Mouse (Mus musculus): ENCODE results near the gene Pabpn1l. TPM values are rescaled to one million over a fixed set of nuclear protein-coding genes. Genes with fewer than 3 reads are reported as not detected.

The Pabpn1l gene
- polyA plus RNA-seq, 1 experiment from 2014 or later = not detected

DNA sequence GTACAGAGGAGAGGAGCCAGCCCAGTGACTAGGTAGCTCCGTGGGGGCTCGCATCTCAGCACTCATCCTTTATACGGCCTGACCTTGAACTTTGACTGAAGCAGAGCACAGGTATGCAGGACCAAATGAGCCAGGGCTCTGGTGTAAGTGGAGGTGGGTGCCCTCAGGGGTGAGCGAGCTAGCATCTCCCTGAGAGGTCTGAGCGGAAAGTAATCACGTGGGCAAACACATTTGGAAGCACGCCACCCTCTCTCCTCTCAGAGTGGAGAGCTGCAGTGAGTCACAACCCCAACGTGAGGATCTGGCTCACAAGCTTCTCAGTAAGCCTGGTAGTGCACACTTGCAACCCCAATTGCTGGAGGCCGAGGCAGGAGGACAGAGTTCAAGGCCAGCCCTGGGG is 19.5 kb upstream of the Pabpn1l start:
- Histone ChIP-seq H3K4me2 (replicated peaks; ENCODE audit: low read depth, low read length) (no peak overlapping the region), H3K36me3 (ENCODE audit: control insufficient read depth, insufficient read depth, low read length) (no peaks in the 10 kb centered on the region), H3K4me1 (ENCODE audit: control insufficient read depth, insufficient read depth, low read length) (peaks cover 25% of the 10 kb centered on the region), H3K27me3 (ENCODE audit: control insufficient read depth, insufficient read depth, low read length) (no peaks in the 10 kb centered on the region), H3K27ac (ENCODE audit: low read length) (no peak overlapping the region), H3K4me3 (ENCODE audit: low read depth, low read length) (no peak overlapping the region), H3K9me3 (ENCODE audit: control insufficient read depth, low read depth, low read length) (no peaks in the 10 kb centered on the region), H3K9ac (replicated peaks; ENCODE audit: low read depth, low read length) (no peak overlapping the region)
- no peak for ATAC-seq (ENCODE audit: insufficient number of reproducible peaks, insufficient read depth, low FRiP score, low read depth)
- 57% methylated on average over 9 of the region's 9 CpGs for WGBS

DNA sequence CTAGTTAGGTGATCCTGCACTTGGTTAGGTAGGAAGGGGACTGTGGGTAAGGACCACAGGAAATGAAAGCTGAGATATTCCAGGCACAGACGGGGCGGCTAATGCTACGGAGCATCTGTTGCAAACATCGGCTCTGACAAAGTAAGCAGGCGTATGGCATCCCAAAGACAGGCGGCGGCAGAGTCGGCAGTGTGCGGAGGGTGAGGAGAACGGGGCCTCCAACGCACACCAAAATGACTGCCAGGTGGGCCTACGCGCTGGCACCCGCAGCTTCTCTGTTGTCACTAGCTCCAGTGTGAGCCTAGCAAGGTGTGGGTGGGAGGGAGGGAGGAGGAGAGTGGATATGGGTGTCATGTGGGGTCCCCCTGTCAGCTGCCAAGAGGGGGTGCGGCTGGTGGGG is 18.9 kb upstream of the Pabpn1l start:
- 64% methylated on average over 15 of the region's 15 CpGs for WGBS

GRCm38 (mm10) chr8:122640825-122641224 is 18.3 kb upstream of the Pabpn1l start:
- Histone ChIP-seq H3K9ac (replicated peaks; ENCODE audit: low read depth, low read length) (no peak overlapping the region), H3K27me3 (ENCODE audit: control insufficient read depth, insufficient read depth, low read length) (no peaks in the 10 kb centered on the region), H3K36me3 (ENCODE audit: control insufficient read depth, insufficient read depth, low read length) (no peaks in the 10 kb centered on the region), H3K9me3 (ENCODE audit: control insufficient read depth, low read depth, low read length) (no peaks in the 10 kb centered on the region), H3K27ac (ENCODE audit: low read length) (no peak overlapping the region), H3K4me1 (ENCODE audit: control insufficient read depth, insufficient read depth, low read length) (peaks cover 35% of the 10 kb centered on the region), H3K4me3 (ENCODE audit: low read depth, low read length) (no peak overlapping the region), H3K4me2 (replicated peaks; ENCODE audit: low read depth, low read length) (no peak overlapping the region)
- WGBS = 80% methylated on average over 4 of the region's 4 CpGs
- no peak for ATAC-seq (ENCODE audit: insufficient number of reproducible peaks, insufficient read depth, low FRiP score, low read depth)

More for the DNA sequence above, 18.9 kb upstream of the Pabpn1l start:
- Histone ChIP-seq H3K9ac (replicated peaks; ENCODE audit: low read depth, low read length) (no peak overlapping the region), H3K9me3 (ENCODE audit: control insufficient read depth, low read depth, low read length) (no peaks in the 10 kb centered on the region), H3K36me3 (ENCODE audit: control insufficient read depth, insufficient read depth, low read length) (no peaks in the 10 kb centered on the region), H3K27ac (ENCODE audit: low read length) (no peak overlapping the region), H3K4me2 (replicated peaks; ENCODE audit: low read depth, low read length) (no peak overlapping the region), H3K4me1 (ENCODE audit: control insufficient read depth, insufficient read depth, low read length) (peaks cover 32% of the 10 kb centered on the region), H3K27me3 (ENCODE audit: control insufficient read depth, insufficient read depth, low read length) (no peaks in the 10 kb centered on the region), H3K4me3 (ENCODE audit: low read depth, low read length) (no peak overlapping the region)
- ATAC-seq (ENCODE audit: insufficient number of reproducible peaks, insufficient read depth, low FRiP score, low read depth) = no peak

DNA sequence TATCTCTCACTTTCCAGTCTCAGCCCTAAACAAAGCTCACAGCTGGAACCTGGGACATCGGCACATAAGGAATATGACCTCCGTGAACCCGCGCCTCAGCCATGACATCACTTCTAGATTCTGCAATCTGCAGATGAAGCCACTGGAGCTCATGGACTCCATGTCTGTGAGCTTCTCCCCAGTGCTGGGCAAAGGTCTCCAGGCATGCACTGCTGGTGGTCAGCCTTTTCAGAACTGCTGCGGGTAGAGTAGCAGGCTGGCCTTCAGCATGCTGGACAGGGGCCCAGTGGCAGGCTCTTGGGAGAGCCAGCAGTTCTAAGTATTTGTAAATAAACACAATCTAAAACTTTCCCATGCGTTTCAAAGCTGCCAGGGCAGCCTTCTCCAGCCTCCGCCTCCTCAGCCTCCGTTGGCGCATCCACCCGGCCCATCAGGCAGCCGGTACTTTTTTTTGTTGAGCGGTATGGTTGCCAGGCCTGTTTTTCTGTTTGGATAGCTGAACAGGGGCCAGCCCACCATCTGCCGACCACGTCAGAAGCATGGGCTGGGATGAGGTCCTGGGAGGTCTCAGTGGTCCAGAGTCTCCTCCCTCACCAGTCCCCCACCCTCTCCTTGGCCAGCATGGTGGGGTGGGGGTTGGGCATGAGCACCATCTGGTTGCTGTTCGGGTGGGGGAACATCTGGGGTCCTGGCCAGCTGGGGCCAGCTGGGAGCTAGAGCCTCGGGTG is 17.1 kb upstream of the Pabpn1l start:
- H3K9ac ChIP-seq (replicated peaks; ENCODE audit: low read depth, low read length) = no peak overlapping the region
- peak overlapping the region; percentile 52; the same call in 1 of the 2 replicates for H3K27ac ChIP-seq (ENCODE audit: low read length)
- H3K36me3 ChIP-seq (ENCODE audit: control insufficient read depth, insufficient read depth, low read length) = no peaks in the 10 kb centered on the region
- H3K4me1 ChIP-seq (ENCODE audit: control insufficient read depth, insufficient read depth, low read length) = peaks cover 35% of the 10 kb centered on the region
- peak overlapping the region; percentile 14; the same call in 1 of the 2 replicates for H3K4me2 ChIP-seq (replicated peaks; ENCODE audit: low read depth, low read length)
- no peak overlapping the region for H3K4me3 ChIP-seq (ENCODE audit: low read depth, low read length)
- WGBS = 18% methylated on average over 16 of the region's 16 CpGs
- H3K9me3 ChIP-seq (ENCODE audit: control insufficient read depth, low read depth, low read length) = no peaks in the 10 kb centered on the region
- H3K27me3 ChIP-seq (ENCODE audit: control insufficient read depth, insufficient read depth, low read length) = no peaks in the 10 kb centered on the region
- peak; percentile 19; the same call in 1 of the 2 replicates for ATAC-seq (ENCODE audit: insufficient number of reproducible peaks, insufficient read depth, low FRiP score, low read depth)

DNA sequence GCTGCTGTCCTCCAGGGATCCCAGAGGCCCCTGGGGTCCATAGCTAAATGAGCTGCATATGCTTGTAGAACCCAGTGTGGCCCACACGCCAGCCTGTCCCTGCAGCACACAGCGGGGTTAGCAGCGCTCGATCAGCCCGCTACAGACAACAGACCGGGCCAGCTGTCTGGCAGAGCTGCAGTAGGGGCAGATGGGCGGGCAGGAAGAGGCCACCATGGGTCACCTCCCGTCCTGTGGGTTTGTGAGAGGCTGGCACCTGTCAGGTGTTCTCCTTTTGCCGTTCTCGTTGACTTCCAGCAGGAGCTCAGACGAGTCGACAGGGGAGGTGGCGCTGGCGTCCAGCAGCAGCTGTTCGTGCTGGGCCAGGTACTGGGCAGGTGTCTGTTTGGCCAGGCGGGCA is 16.1 kb upstream of the Pabpn1l start:
- no peaks in the 10 kb centered on the region for H3K27me3 ChIP-seq (ENCODE audit: control insufficient read depth, insufficient read depth, low read length)
- H3K9me3 ChIP-seq (ENCODE audit: control insufficient read depth, low read depth, low read length) = no peaks in the 10 kb centered on the region
- H3K4me2 ChIP-seq (replicated peaks; ENCODE audit: low read depth, low read length) = no peak overlapping the region
- H3K36me3 ChIP-seq (ENCODE audit: control insufficient read depth, insufficient read depth, low read length) = no peaks in the 10 kb centered on the region
- no peak overlapping the region; the same call in 1 of the 2 replicates for H3K27ac ChIP-seq (ENCODE audit: low read length)
- no peak overlapping the region for H3K9ac ChIP-seq (replicated peaks; ENCODE audit: low read depth, low read length)
- peaks cover 35% of the 10 kb centered on the region for H3K4me1 ChIP-seq (ENCODE audit: control insufficient read depth, insufficient read depth, low read length)
- no peak overlapping the region for H3K4me3 ChIP-seq (ENCODE audit: low read depth, low read length)
- ATAC-seq (ENCODE audit: insufficient number of reproducible peaks, insufficient read depth, low FRiP score, low read depth) = no peak
- 77% methylated on average over 16 of the region's 16 CpGs for WGBS

DNA sequence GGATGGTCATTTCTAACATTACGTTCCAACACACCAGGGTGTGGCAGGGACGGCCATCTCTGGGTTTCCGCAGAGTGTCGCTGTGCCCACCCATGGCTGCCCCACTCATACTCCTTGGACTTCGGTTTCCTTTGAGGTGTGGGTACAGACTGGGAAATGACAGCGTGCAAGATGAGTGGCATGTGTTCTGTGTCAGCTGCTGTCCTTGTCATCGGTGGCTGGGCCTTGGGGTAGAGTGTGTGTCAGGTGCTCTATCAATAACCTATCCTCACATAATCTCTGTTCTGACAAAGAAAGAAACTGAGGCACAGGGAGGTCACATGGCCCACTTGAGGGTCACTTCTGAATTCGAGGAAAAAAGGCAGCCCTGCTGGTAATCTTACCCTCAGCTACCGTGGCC is 14.7 kb upstream of the Pabpn1l start:
- H3K4me3 ChIP-seq (ENCODE audit: low read depth, low read length) = no peak overlapping the region
- peaks cover 35% of the 10 kb centered on the region for H3K4me1 ChIP-seq (ENCODE audit: control insufficient read depth, insufficient read depth, low read length)
- WGBS = 87% methylated on average over 9 of the region's 9 CpGs
- ATAC-seq (ENCODE audit: insufficient number of reproducible peaks, insufficient read depth, low FRiP score, low read depth) = no peak
- H3K27ac ChIP-seq (ENCODE audit: low read length) = no peak overlapping the region
- no peaks in the 10 kb centered on the region for H3K9me3 ChIP-seq (ENCODE audit: control insufficient read depth, low read depth, low read length)
- no peaks in the 10 kb centered on the region for H3K27me3 ChIP-seq (ENCODE audit: control insufficient read depth, insufficient read depth, low read length)
- no peak overlapping the region for H3K9ac ChIP-seq (replicated peaks; ENCODE audit: low read depth, low read length)
- no peak overlapping the region for H3K4me2 ChIP-seq (replicated peaks; ENCODE audit: low read depth, low read length)
- no peaks in the 10 kb centered on the region for H3K36me3 ChIP-seq (ENCODE audit: control insufficient read depth, insufficient read depth, low read length)

GRCm38 (mm10) chr8:122636803-122637175 is 14.2 kb upstream of the Pabpn1l start:
- peaks cover 35% of the 10 kb centered on the region for H3K4me1 ChIP-seq (ENCODE audit: control insufficient read depth, insufficient read depth, low read length)
- no peak for ATAC-seq (ENCODE audit: insufficient number of reproducible peaks, insufficient read depth, low FRiP score, low read depth)

DNA sequence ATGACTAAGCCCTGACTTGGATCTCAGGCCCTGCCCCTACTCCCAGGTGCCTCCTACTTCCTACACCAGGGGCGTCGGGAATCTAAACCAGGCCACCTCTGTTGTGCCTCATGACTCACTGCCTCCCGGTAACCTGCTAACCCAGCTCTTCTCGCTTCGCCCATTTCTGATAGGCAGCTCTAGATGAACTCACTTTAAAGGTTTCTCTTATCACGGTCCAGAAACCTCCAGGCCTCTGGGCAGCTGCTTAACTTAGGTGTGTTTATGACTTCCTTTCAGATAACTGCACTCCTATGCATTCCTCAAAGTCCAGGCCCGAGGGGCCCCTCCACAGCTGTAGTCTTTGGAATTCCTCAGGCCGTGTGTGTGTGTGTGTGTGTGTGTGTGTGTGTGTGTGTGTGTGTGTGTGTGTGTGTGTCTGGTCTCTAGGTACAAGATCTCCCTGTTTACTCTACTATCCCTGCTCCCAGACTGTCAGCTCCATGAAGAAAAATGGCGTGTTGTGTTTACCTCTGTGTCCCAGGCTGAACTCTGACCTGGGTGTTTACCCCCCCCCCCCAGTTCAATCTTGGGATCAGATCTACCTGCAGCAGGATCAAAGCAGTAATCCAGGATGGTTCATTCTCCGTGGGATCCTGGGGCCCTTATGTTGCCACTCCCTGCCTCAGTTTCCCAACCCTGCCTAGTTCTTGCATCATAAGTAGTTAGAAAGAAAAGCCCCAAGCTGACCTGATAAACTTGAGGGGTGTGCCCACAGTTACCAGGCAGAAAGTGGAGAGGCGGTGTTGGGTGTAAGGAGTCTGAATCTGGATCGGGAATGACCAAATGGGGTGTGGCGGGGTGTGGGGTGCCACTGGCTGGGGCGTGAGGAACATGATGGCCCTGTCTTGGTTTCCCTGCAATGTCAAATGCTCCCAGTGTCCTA is 13.6 kb upstream of the Pabpn1l start:
- Histone ChIP-seq H3K36me3 (ENCODE audit: control insufficient read depth, insufficient read depth, low read length) (no peaks in the 10 kb centered on the region), H3K4me3 (ENCODE audit: low read depth, low read length) (no peak overlapping the region), H3K9ac (replicated peaks; ENCODE audit: low read depth, low read length) (no peak overlapping the region), H3K9me3 (ENCODE audit: control insufficient read depth, low read depth, low read length) (no peaks in the 10 kb centered on the region), H3K4me2 (replicated peaks; ENCODE audit: low read depth, low read length) (no peak overlapping the region), H3K4me1 (ENCODE audit: control insufficient read depth, insufficient read depth, low read length) (peaks cover 33% of the 10 kb centered on the region), H3K27me3 (ENCODE audit: control insufficient read depth, insufficient read depth, low read length) (no peaks in the 10 kb centered on the region), H3K27ac (ENCODE audit: low read length) (peak overlapping the region; percentile 22)
- WGBS = 32% methylated on average over 14 of the region's 14 CpGs
- peak; percentile 74 for ATAC-seq (ENCODE audit: insufficient number of reproducible peaks, insufficient read depth, low FRiP score, low read depth)

More at GRCm38 (mm10) chr8:122636803-122637175, 14.2 kb upstream of the Pabpn1l start:
- H3K4me2 ChIP-seq (replicated peaks; ENCODE audit: low read depth, low read length) = no peak overlapping the region
- H3K4me3 ChIP-seq (ENCODE audit: low read depth, low read length) = no peak overlapping the region
- H3K9me3 ChIP-seq (ENCODE audit: control insufficient read depth, low read depth, low read length) = no peaks in the 10 kb centered on the region
- no peak overlapping the region for H3K9ac ChIP-seq (replicated peaks; ENCODE audit: low read depth, low read length)
- peak overlapping the region; percentile 21; the same call in 1 of the 2 replicates for H3K27ac ChIP-seq (ENCODE audit: low read length)
- no peaks in the 10 kb centered on the region for H3K36me3 ChIP-seq (ENCODE audit: control insufficient read depth, insufficient read depth, low read length)
- no peaks in the 10 kb centered on the region for H3K27me3 ChIP-seq (ENCODE audit: control insufficient read depth, insufficient read depth, low read length)
- WGBS = 37% methylated on average over 9 of the region's 9 CpGs
